Mouse (Mus musculus): ENCODE measurements around the gene Prdm5. TPM values are rescaled to one million over a fixed set of nuclear protein-coding genes. Genes with fewer than 3 reads are reported as not detected.

Prdm5 gene
- polyA plus RNA-seq, 1 experiment from 2014 or later = 22.0 TPM

DNA sequence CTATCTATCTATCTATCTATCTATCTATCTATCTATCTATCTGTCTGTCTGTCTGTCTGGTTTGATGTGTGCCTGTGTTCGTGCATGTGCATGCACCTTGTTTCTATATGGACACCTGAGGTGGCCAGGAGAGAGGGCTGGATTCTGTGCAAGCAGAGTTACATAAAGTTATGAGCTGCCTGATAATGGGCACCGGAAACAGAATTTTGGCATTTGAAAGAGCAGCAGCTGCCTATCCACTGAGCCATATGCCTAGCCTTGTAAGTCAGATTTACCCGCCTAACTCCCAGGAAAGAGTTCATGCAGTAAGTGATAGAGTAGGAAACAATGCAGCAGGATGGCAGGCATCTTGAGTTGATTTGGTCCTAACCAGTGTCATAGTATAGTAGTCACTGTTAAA lies 71.4 kb downstream of the Prdm5 start:
- Histone ChIP-seq H3K36me3 (ENCODE audit: control insufficient read depth, insufficient read depth, low read length) (no peaks in the 10 kb centered on the region), H3K9ac (ENCODE audit: low read length) (no peak overlapping the region), H3K9me3 (ENCODE audit: control insufficient read depth, low read length) (no peaks in the 10 kb centered on the region), H3K27me3 (ENCODE audit: control insufficient read depth, insufficient read depth, low read depth, low read length) (no peaks in the 10 kb centered on the region), H3K4me1 (replicated peaks; ENCODE audit: control insufficient read depth, insufficient read depth, low read length) (no peaks in the 10 kb centered on the region), H3K27ac (ENCODE audit: low read length) (no peak overlapping the region), H3K4me3 (ENCODE audit: low read length) (no peak overlapping the region), H3K4me2 (ENCODE audit: low read depth, low read length) (no peak overlapping the region)
- ATAC-seq (ENCODE audit: low read depth) = no peak
- WGBS = 90% methylated on average over 3 of the region's 3 CpGs

DNA sequence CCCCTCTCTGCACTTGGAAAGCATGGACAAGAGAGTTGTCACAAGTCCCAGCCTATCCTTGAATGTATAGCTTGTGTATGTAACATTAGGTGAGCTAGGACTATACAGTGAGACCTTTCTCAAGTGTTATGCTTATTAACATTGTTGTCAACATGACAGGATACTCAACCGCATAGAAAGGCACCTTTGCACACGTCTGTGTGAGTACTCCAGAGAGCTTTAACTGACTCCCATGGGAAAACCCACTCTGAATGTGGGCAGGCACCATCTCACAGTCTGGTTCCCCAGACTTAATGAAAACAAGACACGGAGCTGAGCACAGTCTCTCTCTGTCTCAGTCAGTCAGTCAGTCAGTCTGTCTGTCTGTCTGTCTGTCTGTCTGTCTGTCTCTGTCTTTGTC lies 75.2 kb downstream of the Prdm5 start:
- WGBS = 63% methylated on average over 3 of the region's 3 CpGs
- H3K36me3 ChIP-seq (ENCODE audit: control insufficient read depth, insufficient read depth, low read length) = no peaks in the 10 kb centered on the region
- H3K4me1 ChIP-seq (replicated peaks; ENCODE audit: control insufficient read depth, insufficient read depth, low read length) = no peaks in the 10 kb centered on the region
- no peak overlapping the region for H3K9ac ChIP-seq (ENCODE audit: low read length)
- no peak overlapping the region for H3K27ac ChIP-seq (ENCODE audit: low read length)
- H3K9me3 ChIP-seq (ENCODE audit: control insufficient read depth, low read length) = no peaks in the 10 kb centered on the region
- no peak for ATAC-seq (ENCODE audit: low read depth)
- no peaks in the 10 kb centered on the region for H3K27me3 ChIP-seq (ENCODE audit: control insufficient read depth, insufficient read depth, low read depth, low read length)
- no peak overlapping the region for H3K4me2 ChIP-seq (ENCODE audit: low read depth, low read length)
- H3K4me3 ChIP-seq (ENCODE audit: low read length) = no peak overlapping the region

DNA sequence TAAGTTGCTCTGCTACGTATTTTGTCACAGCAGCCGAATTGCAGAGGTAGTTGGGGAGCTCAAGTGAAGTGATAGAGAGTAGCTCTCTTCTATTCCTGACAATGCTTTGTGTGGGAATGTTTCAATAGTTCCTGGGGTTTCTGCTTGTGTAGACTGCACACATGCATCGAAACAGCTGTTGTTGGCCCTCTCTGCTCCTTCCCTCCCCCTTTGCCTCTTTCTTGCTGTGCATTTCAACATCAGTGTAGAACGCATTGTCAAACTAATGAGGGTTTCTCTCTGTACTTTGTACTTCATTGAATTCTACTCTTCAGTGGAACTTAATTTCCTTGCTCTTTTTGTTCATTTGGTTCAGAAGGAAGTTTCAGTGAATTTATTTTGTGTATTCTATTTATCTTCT lies 75.8 kb downstream of the Prdm5 start:
- Histone ChIP-seq H3K27me3 (ENCODE audit: control insufficient read depth, insufficient read depth, low read depth, low read length) (no peaks in the 10 kb centered on the region), H3K4me2 (ENCODE audit: low read depth, low read length) (no peak overlapping the region), H3K4me1 (replicated peaks; ENCODE audit: control insufficient read depth, insufficient read depth, low read length) (no peaks in the 10 kb centered on the region), H3K36me3 (ENCODE audit: control insufficient read depth, insufficient read depth, low read length) (no peaks in the 10 kb centered on the region), H3K9me3 (ENCODE audit: control insufficient read depth, low read length) (no peaks in the 10 kb centered on the region), H3K27ac (ENCODE audit: low read length) (no peak overlapping the region), H3K4me3 (ENCODE audit: low read length) (no peak overlapping the region), H3K9ac (ENCODE audit: low read length) (no peak overlapping the region)
- ATAC-seq (ENCODE audit: low read depth) = peak; percentile 60; the same call in 1 of the 2 replicates
- WGBS = 79% methylated on average over 4 of the region's 4 CpGs

GRCm38 (mm10) chr6:65860609-65861008 lies 81.8 kb downstream of the Prdm5 start:
- WGBS = 92% methylated on average over 5 of the region's 5 CpGs
- H3K27me3 ChIP-seq (ENCODE audit: control insufficient read depth, insufficient read depth, low read depth, low read length) = no peaks in the 10 kb centered on the region
- H3K4me2 ChIP-seq (ENCODE audit: low read depth, low read length) = no peak overlapping the region
- peaks cover 5% of the 10 kb centered on the region; the same call in 1 of the 2 replicates for H3K36me3 ChIP-seq (ENCODE audit: control insufficient read depth, insufficient read depth, low read length)
- H3K4me3 ChIP-seq (ENCODE audit: low read length) = no peak overlapping the region
- H3K9me3 ChIP-seq (ENCODE audit: control insufficient read depth, low read length) = no peaks in the 10 kb centered on the region
- H3K27ac ChIP-seq (ENCODE audit: low read length) = no peak overlapping the region
- no peak for ATAC-seq (ENCODE audit: low read depth)
- H3K9ac ChIP-seq (ENCODE audit: low read length) = no peak overlapping the region
- no peaks in the 10 kb centered on the region for H3K4me1 ChIP-seq (replicated peaks; ENCODE audit: control insufficient read depth, insufficient read depth, low read length)

GRCm38 (mm10) chr6:65862836-65863235 lies 84.0 kb downstream of the Prdm5 start:
- H3K9ac ChIP-seq (ENCODE audit: low read length) = no peak overlapping the region
- no peak overlapping the region for H3K27ac ChIP-seq (ENCODE audit: low read length)
- 89% methylated on average over 3 of the region's 3 CpGs for WGBS
- ATAC-seq (ENCODE audit: low read depth) = no peak
- no peak overlapping the region for H3K4me2 ChIP-seq (ENCODE audit: low read depth, low read length)
- H3K36me3 ChIP-seq (ENCODE audit: control insufficient read depth, insufficient read depth, low read length) = peaks cover 5% of the 10 kb centered on the region
- H3K9me3 ChIP-seq (ENCODE audit: control insufficient read depth, low read length) = no peaks in the 10 kb centered on the region
- no peaks in the 10 kb centered on the region for H3K4me1 ChIP-seq (replicated peaks; ENCODE audit: control insufficient read depth, insufficient read depth, low read length)
- no peaks in the 10 kb centered on the region for H3K27me3 ChIP-seq (ENCODE audit: control insufficient read depth, insufficient read depth, low read depth, low read length)
- no peak overlapping the region for H3K4me3 ChIP-seq (ENCODE audit: low read length)

DNA sequence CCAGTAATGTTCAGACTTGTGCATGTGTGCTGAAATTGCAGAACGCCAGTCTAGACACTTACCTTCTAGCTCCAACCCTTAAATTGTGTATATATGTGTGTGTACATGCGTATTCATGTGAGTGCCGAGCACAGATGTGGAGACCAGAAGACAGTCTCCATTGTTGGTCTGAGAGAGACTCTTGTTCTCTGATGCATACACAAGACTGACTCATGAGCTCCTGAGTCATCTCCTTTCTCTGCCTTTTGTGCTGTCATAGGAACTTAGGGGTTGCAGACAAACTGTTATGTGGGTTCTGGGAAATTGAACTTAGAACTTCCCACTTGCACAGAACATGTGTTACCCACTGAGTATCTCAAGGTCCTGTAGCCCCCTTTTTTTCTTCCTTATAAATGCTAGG lies 85.4 kb downstream of the Prdm5 start:
- H3K36me3 ChIP-seq (ENCODE audit: control insufficient read depth, insufficient read depth, low read length) = peaks cover 5% of the 10 kb centered on the region
- H3K4me3 ChIP-seq (ENCODE audit: low read length) = no peak overlapping the region
- no peaks in the 10 kb centered on the region for H3K4me1 ChIP-seq (replicated peaks; ENCODE audit: control insufficient read depth, insufficient read depth, low read length)
- 91% methylated on average over 3 of the region's 3 CpGs for WGBS
- H3K9me3 ChIP-seq (ENCODE audit: control insufficient read depth, low read length) = no peaks in the 10 kb centered on the region
- no peak overlapping the region for H3K4me2 ChIP-seq (ENCODE audit: low read depth, low read length)
- no peak overlapping the region for H3K9ac ChIP-seq (ENCODE audit: low read length)
- no peak for ATAC-seq (ENCODE audit: low read depth)
- H3K27me3 ChIP-seq (ENCODE audit: control insufficient read depth, insufficient read depth, low read depth, low read length) = no peaks in the 10 kb centered on the region
- H3K27ac ChIP-seq (ENCODE audit: low read length) = no peak overlapping the region

DNA sequence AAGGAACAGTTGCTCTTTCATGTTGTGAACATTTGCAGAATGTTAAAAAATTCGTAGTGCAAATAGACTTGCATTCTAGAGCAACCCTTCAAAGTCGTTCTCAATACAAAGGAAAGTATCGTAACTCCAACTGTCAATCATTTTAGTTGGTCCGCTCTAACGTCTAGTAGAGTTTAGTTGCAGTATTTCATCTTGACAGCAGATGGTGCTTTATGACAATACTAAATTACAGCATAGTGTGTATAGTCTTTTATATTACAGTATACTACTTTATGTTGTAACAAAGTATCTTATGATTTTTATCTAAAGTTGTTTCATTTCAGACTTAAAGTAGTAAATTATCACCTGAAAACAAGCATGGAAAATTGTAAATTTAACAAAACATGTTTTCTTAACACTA lies 86.1 kb downstream of the Prdm5 start:
- no peak for ATAC-seq (ENCODE audit: low read depth)
- H3K9ac ChIP-seq (ENCODE audit: low read length) = no peak overlapping the region
- H3K4me1 ChIP-seq (replicated peaks; ENCODE audit: control insufficient read depth, insufficient read depth, low read length) = no peaks in the 10 kb centered on the region
- H3K36me3 ChIP-seq (ENCODE audit: control insufficient read depth, insufficient read depth, low read length) = peaks cover 5% of the 10 kb centered on the region
- no peak overlapping the region for H3K27ac ChIP-seq (ENCODE audit: low read length)
- no peaks in the 10 kb centered on the region for H3K9me3 ChIP-seq (ENCODE audit: control insufficient read depth, low read length)
- H3K4me2 ChIP-seq (ENCODE audit: low read depth, low read length) = no peak overlapping the region
- H3K4me3 ChIP-seq (ENCODE audit: low read length) = no peak overlapping the region
- WGBS = 66% methylated on average over 5 of the region's 5 CpGs
- no peaks in the 10 kb centered on the region for H3K27me3 ChIP-seq (ENCODE audit: control insufficient read depth, insufficient read depth, low read depth, low read length)

- no peak overlapping the region for H3K9ac ChIP-seq (ENCODE audit: low read length)
- no peaks in the 10 kb centered on the region for H3K27me3 ChIP-seq (ENCODE audit: control insufficient read depth, insufficient read depth, low read depth, low read length)
- ATAC-seq (ENCODE audit: low read depth) = no peak
- no peaks in the 10 kb centered on the region for H3K4me1 ChIP-seq (replicated peaks; ENCODE audit: control insufficient read depth, insufficient read depth, low read length)
- H3K4me2 ChIP-seq (ENCODE audit: low read depth, low read length) = no peak overlapping the region
- H3K4me3 ChIP-seq (ENCODE audit: low read length) = no peak overlapping the region
- H3K36me3 ChIP-seq (ENCODE audit: control insufficient read depth, insufficient read depth, low read length) = peaks cover 10% of the 10 kb centered on the region
- WGBS = 91% methylated on average over 4 of the region's 4 CpGs
- H3K27ac ChIP-seq (ENCODE audit: low read length) = no peak overlapping the region
- no peaks in the 10 kb centered on the region for H3K9me3 ChIP-seq (ENCODE audit: control insufficient read depth, low read length)
Observed at GRCm38 (mm10) chr6:65865861-65866260, 87.1 kb downstream of the Prdm5 start.

GRCm38 (mm10) chr6:65871754-65872278 lies 93.0 kb downstream of the Prdm5 start:
- no peak for ATAC-seq (ENCODE audit: low read depth)
- H3K9ac ChIP-seq (ENCODE audit: low read length) = no peak overlapping the region
- no peaks in the 10 kb centered on the region for H3K4me1 ChIP-seq (replicated peaks; ENCODE audit: control insufficient read depth, insufficient read depth, low read length)
- H3K4me3 ChIP-seq (ENCODE audit: low read length) = no peak overlapping the region
- 64% methylated on average over 6 of the region's 6 CpGs for WGBS
- no peak overlapping the region for H3K27ac ChIP-seq (ENCODE audit: low read length)
- H3K36me3 ChIP-seq (ENCODE audit: control insufficient read depth, insufficient read depth, low read length) = peaks cover 6% of the 10 kb centered on the region
- no peak overlapping the region for H3K4me2 ChIP-seq (ENCODE audit: low read depth, low read length)
- no peaks in the 10 kb centered on the region for H3K9me3 ChIP-seq (ENCODE audit: control insufficient read depth, low read length)
- no peaks in the 10 kb centered on the region for H3K27me3 ChIP-seq (ENCODE audit: control insufficient read depth, insufficient read depth, low read depth, low read length)

DNA sequence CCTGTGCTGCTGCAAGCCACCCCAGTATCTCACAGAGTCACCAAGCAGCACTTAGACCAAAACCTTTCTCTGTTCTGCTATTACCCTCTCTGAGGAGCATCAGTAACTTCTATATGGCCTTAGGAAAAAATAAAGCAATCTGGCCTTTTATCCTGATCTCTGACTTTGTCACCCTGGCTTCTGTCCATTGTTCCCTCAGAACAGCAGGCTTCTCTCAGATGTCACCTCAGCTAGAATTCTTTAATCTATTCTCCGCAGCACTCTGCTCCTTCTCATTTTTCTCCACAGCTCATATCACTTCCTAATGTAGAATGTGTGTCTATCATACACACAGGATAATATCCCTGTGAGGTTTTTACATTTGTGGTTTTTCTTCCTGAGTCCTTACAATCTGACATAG lies 99.5 kb downstream of the Prdm5 start:
- no peaks in the 10 kb centered on the region for H3K9me3 ChIP-seq (ENCODE audit: control insufficient read depth, low read length)
- no peaks in the 10 kb centered on the region for H3K4me1 ChIP-seq (replicated peaks; ENCODE audit: control insufficient read depth, insufficient read depth, low read length)
- ATAC-seq (ENCODE audit: low read depth) = peak; percentile 84
- 55% methylated on average over 1 of the region's 1 CpGs for WGBS
- H3K36me3 ChIP-seq (ENCODE audit: control insufficient read depth, insufficient read depth, low read length) = peaks cover 9% of the 10 kb centered on the region; the same call in 1 of the 2 replicates
- no peak overlapping the region for H3K9ac ChIP-seq (ENCODE audit: low read length)
- H3K4me3 ChIP-seq (ENCODE audit: low read length) = no peak overlapping the region
- no peaks in the 10 kb centered on the region for H3K27me3 ChIP-seq (ENCODE audit: control insufficient read depth, insufficient read depth, low read depth, low read length)
- peak overlapping the region; percentile 46; the same call in 1 of the 2 replicates for H3K27ac ChIP-seq (ENCODE audit: low read length)
- H3K4me2 ChIP-seq (ENCODE audit: low read depth, low read length) = no peak overlapping the region
